Mouse (Mus musculus): Measurements from ENCODE around the gene Il12a. TPM values are rescaled to one million over a fixed set of nuclear protein-coding genes. Genes with fewer than 3 reads are reported as not detected.

Il12a gene
- polyA plus RNA-seq, 1 experiment, result 7.3 TPM

Other genes starting within 250 kb of the Il12a start
- gene 1110032F04Rik, start 178.9 kb downstream of the Il12a start, polyA plus RNA-seq (2012; rRNA removed), result 1.8 and 3.1 TPM in 2 replicates

Measured in spleen, adult 2 months (tissue).